Mouse (Mus musculus): ENCODE measurements at regions not wholly inside any gene's neighbourhood (a gene's known extent, or its start where the extent isn't known, plus 50 kb on each side); places are given as distances from the start of the nearest gene placed in this dataset.

DNA sequence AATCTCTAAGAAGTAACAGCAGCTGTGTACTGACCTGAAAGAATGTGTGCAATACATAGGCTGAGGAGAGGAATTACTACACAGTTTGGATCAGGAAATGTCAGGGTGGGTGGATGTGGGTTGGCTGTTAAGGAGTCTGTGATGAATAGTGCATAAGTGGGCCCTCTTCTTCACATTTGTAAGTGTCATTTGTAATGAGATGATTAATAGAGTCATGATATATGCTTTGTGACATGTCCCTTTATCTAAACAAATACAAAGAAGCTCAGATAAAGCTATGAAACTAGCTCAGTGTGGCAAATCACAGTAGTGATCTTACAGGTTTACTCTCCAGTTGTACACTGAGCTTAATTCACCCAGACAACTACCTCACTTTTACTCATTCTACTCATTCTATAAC, 867.9 kb downstream of the Kcna4 start:
- TF ChIP-seq CTCF (IDR thresholded peaks at IDR 0.05; ENCODE audit: low read depth, low read length) (no peak), GATA1 (IDR thresholded peaks at IDR 0.05; ENCODE audit: borderline replicate concordance, low read length) (no peak), GATA2 (IDR thresholded peaks at IDR 0.05; ENCODE audit: borderline replicate concordance, low read depth, low read length) (no peak), POLR2AphosphoS5 (IDR thresholded peaks at IDR 0.05; ENCODE audit: insufficient replicate concordance, low read depth, low read length) (no peak), TAL1 (conservative IDR thresholded peaks at IDR 0.05; ENCODE audit: low read depth, low read length) (no peak)

Measured in G1E (cell line).